Mouse (Mus musculus) midbrain, embryonic 16.5 days (tissue): ENCODE measurements around the gene Lamp1. TPM values are rescaled to one million over a fixed set of nuclear protein-coding genes. Genes with fewer than 3 reads are reported as not detected.
A peak's percentile ranks its signal among the peaks of the same experiment; 100 is the strongest.

Source experiments
- ATAC-seq: fragments of 200-750 bp; cut with Nextera tagmentation; 2 replicates; pipeline ENCODE4 v1.8.0; 2017; ENCODE audit warnings: moderate TSS enrichment
- H3K27ac ChIP-seq: fragments of 300-500 bp; sonication (generic); 2 replicates; pipeline ENCODE4 v1.5.1; 2014; ENCODE audit warnings: mild to moderate bottlenecking, low read length, mixed read lengths
- H3K27me3 ChIP-seq: fragments of 300-500 bp; sonication (generic); 2 replicates; pipeline ENCODE4 v1.6.1; 2014; ENCODE audit warnings: low read depth, low read length, mixed read lengths; ENCODE audit not compliant: control insufficient read depth, insufficient read depth
- H3K36me3 ChIP-seq: fragments of 300-500 bp; sonication (generic); 2 replicates; pipeline ENCODE4 v1.6.1; 2014; ENCODE audit warnings: mild to moderate bottlenecking, low read length, moderate library complexity, mixed read lengths; ENCODE audit not compliant: control insufficient read depth, insufficient read depth
- H3K4me1 ChIP-seq: fragments of 300-500 bp; sonication (generic); 2 replicates; pipeline ENCODE4 v1.6.1; 2014; ENCODE audit warnings: mild to moderate bottlenecking, low read length, mixed read lengths; ENCODE audit not compliant: control insufficient read depth, insufficient read depth
- H3K4me2 ChIP-seq: fragments of 300-500 bp; sonication (generic); 2 replicates; pipeline ENCODE4 v1.6.1; 2014; ENCODE audit warnings: mild to moderate bottlenecking, low read length, mixed read lengths
- H3K4me3 ChIP-seq: fragments of 300-500 bp; sonication (generic); 2 replicates; pipeline ENCODE4 v1.5.1; 2014; ENCODE audit warnings: low read depth, mild to moderate bottlenecking, low read length, moderate library complexity, mixed read lengths
- H3K9ac ChIP-seq: fragments of 300-500 bp; sonication (generic); 2 replicates; pipeline ENCODE4 v1.6.1; 2014; ENCODE audit warnings: low read depth, low read length, mixed read lengths
- H3K9me3 ChIP-seq: fragments of 300-500 bp; sonication (generic); replicated peaks from 2 replicates; pipeline ENCODE4 v1.6.1; 2014; ENCODE audit warnings: mild to moderate bottlenecking, low read length, mixed read lengths; ENCODE audit not compliant: control insufficient read depth, poor library complexity, severe bottlenecking
- WGBS: fragments of 180-500 bp; shearing (Covaris S2); extraction: QIAGEN DNeasy Blood & Tissue Kit; methylation state at CpG from one replicate; pipeline ENCODE4 v1.1.7; 2014; 5-methylcytosine and 5-hydroxymethylcytosine counted together
- polyA plus RNA-seq: library from polyadenylated mRNA; unstranded; fragments of >200 nt; fragmentation: Nextera tagmentation; extraction: Ambion mirVana; gene quantifications from 2 replicates; pipeline ENCODE4 v1.2.1, GENCODE M21; 2015

Lamp1 gene
- 263 and 294 TPM in 2 replicates for polyA plus RNA-seq

- no peaks in the 10 kb centered on the region for H3K27me3 ChIP-seq
- H3K4me1 ChIP-seq: peaks cover 30% of the 10 kb centered on the region
- H3K9ac ChIP-seq: peak within 1 kb of the TSS; percentile 97
- peak within 1 kb of the TSS; percentile 100 for H3K4me3 ChIP-seq
- H3K9me3 ChIP-seq: no peaks in the 10 kb centered on the region
- H3K36me3 ChIP-seq: no peaks in the 10 kb centered on the region
- ATAC-seq: peak; percentile 96
- WGBS: 1% methylated on average over 46 of the region's 50 CpGs
- peak within 1 kb of the TSS; percentile 79 for H3K27ac ChIP-seq
- peak within 1 kb of the TSS; percentile 88 for H3K4me2 ChIP-seq
Observed at GRCm38 (mm10) chr8:13158718-13159376, at the start of gene Lamp1. TSS of gene Lamp1 (plus strand) at chr8:13159161.

- 82% methylated on average over 1 of the region's 1 CpGs for WGBS
- no peak overlapping the region for H3K4me2 ChIP-seq
- no peak overlapping the region for H3K27ac ChIP-seq
- peaks cover 15% of the 10 kb centered on the region for H3K4me1 ChIP-seq
- no peak overlapping the region for H3K9ac ChIP-seq
- H3K9me3 ChIP-seq: no peaks in the 10 kb centered on the region
- no peak overlapping the region for H3K4me3 ChIP-seq
- no peaks in the 10 kb centered on the region for H3K36me3 ChIP-seq
- ATAC-seq: no peak
- no peaks in the 10 kb centered on the region for H3K27me3 ChIP-seq
Observed at GRCm38 (mm10) chr8:13109416-13109960, 49.5 kb upstream of the Lamp1 start.

GRCm38 (mm10) chr8:13111917-13112316 lies 47.0 kb upstream of the Lamp1 start:
- H3K4me1 ChIP-seq: peaks cover 8% of the 10 kb centered on the region; the same call in 1 of the 2 replicates
- H3K27ac ChIP-seq: no peak overlapping the region
- no peaks in the 10 kb centered on the region for H3K9me3 ChIP-seq
- H3K9ac ChIP-seq: no peak overlapping the region
- no peak for ATAC-seq
- no peaks in the 10 kb centered on the region for H3K27me3 ChIP-seq
- WGBS: 89% methylated on average over 11 of the region's 11 CpGs
- 0 out of 2 replicates have a peak, but pooled peaks cover 5% of the 10 kb centered on the region for H3K36me3 ChIP-seq
- H3K4me2 ChIP-seq: no peak overlapping the region
- no peak overlapping the region for H3K4me3 ChIP-seq

GRCm38 (mm10) chr8:13113232-13113631 lies 45.7 kb upstream of the Lamp1 start:
- Histone ChIP-seq H3K4me3 (no peak overlapping the region), H3K9me3 (no peaks in the 10 kb centered on the region), H3K9ac (no peak overlapping the region), H3K27me3 (no peaks in the 10 kb centered on the region), H3K36me3 (0 out of 2 replicates have a peak, but pooled peaks cover 5% of the 10 kb centered on the region), H3K4me1 (peaks cover 7% of the 10 kb centered on the region; the same call in 1 of the 2 replicates), H3K4me2 (no peak overlapping the region), H3K27ac (no peak overlapping the region)
- ATAC-seq: no peak
- 91% methylated on average over 4 of the region's 4 CpGs for WGBS

GRCm38 (mm10) chr8:13117096-13117495 lies 41.9 kb upstream of the Lamp1 start:
- WGBS: 89% methylated on average over 2 of the region's 2 CpGs

GRCm38 (mm10) chr8:13118516-13118915 lies 40.4 kb upstream of the Lamp1 start:
- peaks cover 12% of the 10 kb centered on the region; the same call in 1 of the 2 replicates for H3K36me3 ChIP-seq
- no peaks in the 10 kb centered on the region for H3K27me3 ChIP-seq

More at GRCm38 (mm10) chr8:13117096-13117495, 41.9 kb upstream of the Lamp1 start:
- Histone ChIP-seq H3K4me3 (no peak overlapping the region), H3K36me3 (peaks cover 12% of the 10 kb centered on the region; the same call in 1 of the 2 replicates), H3K9me3 (no peaks in the 10 kb centered on the region), H3K27me3 (no peaks in the 10 kb centered on the region), H3K4me2 (no peak overlapping the region), H3K27ac (no peak overlapping the region), H3K4me1 (no peaks in the 10 kb centered on the region), H3K9ac (no peak overlapping the region)
- no peak for ATAC-seq

GRCm38 (mm10) chr8:13120882-13121665 lies 37.9 kb upstream of the Lamp1 start:
- H3K4me1 ChIP-seq: no peaks in the 10 kb centered on the region
- 89% methylated on average over 7 of the region's 7 CpGs for WGBS
- no peak overlapping the region for H3K4me3 ChIP-seq
- H3K9me3 ChIP-seq: no peaks in the 10 kb centered on the region
- H3K4me2 ChIP-seq: no peak overlapping the region
- ATAC-seq: no peak
- H3K27ac ChIP-seq: no peak overlapping the region
- no peak overlapping the region for H3K9ac ChIP-seq
- no peaks in the 10 kb centered on the region for H3K27me3 ChIP-seq
- peaks cover 20% of the 10 kb centered on the region for H3K36me3 ChIP-seq

More at GRCm38 (mm10) chr8:13118516-13118915, 40.4 kb upstream of the Lamp1 start:
- no peak for ATAC-seq
- Histone ChIP-seq H3K27ac (no peak overlapping the region), H3K9ac (no peak overlapping the region), H3K4me3 (no peak overlapping the region), H3K4me1 (no peaks in the 10 kb centered on the region), H3K9me3 (no peaks in the 10 kb centered on the region), H3K4me2 (no peak overlapping the region)
- WGBS: 90% methylated on average over 3 of the region's 3 CpGs

GRCm38 (mm10) chr8:13122887-13123421 lies 36.0 kb upstream of the Lamp1 start:
- WGBS: 93% methylated on average over 7 of the region's 7 CpGs

More at GRCm38 (mm10) chr8:13122887-13123421, 36.0 kb upstream of the Lamp1 start:
- Histone ChIP-seq H3K9ac (no peak overlapping the region), H3K9me3 (no peaks in the 10 kb centered on the region), H3K27ac (no peak overlapping the region), H3K4me2 (no peak overlapping the region), H3K4me1 (no peaks in the 10 kb centered on the region), H3K36me3 (peaks cover 34% of the 10 kb centered on the region), H3K27me3 (no peaks in the 10 kb centered on the region), H3K4me3 (no peak overlapping the region)
- ATAC-seq: no peak
